In genomic region chr11:78972811-78973351, GRCm38 (mm10) we compare ENCODE assay signal across 10 mouse cellular contexts. TPM values are rescaled to one million over a fixed set of nuclear protein-coding genes. Genes with fewer than 3 reads are reported as not detected.
A peak's percentile ranks its signal among the peaks of the same experiment; 100 is the strongest.
DNase-seq lines count a peak whose midpoint lies in the region; ATAC-seq and TF ChIP-seq lines count a peak whose summit lies in the region.
"Had no signal": no experiment of that assay in that cellular context is flagged by ENCODE, and none has a peak within 500 bp of the region (broad histone marks: within the 10 kb centered on the region; RNA-seq: fewer than 3 reads in every experiment).

No protein-coding gene starts in this region.

- H3K36me3 ChIP-seq in small intestine, adult 2 months (ENCODE audit: control insufficient read depth, insufficient read depth, low read length), result peaks cover 95% of the 10 kb centered on the region
- no peaks in the 10 kb centered on the region for H3K36me3 ChIP-seq in kidney, embryonic 14.5 days (ENCODE audit: control insufficient read depth, insufficient read depth, low read length)

- no peak for ATAC-seq in kidney, embryonic 14.5 days (ENCODE audit: low FRiP score, low TSS enrichment)

- H3K27me3 ChIP-seq in small intestine, adult 2 months (ENCODE audit: control insufficient read depth, insufficient read depth, low read length), result no peaks in the 10 kb centered on the region
- H3K27me3 ChIP-seq in kidney, embryonic 14.5 days (ENCODE audit: control insufficient read depth, insufficient read depth, low read length), result no peaks in the 10 kb centered on the region

- peaks cover 17% of the 10 kb centered on the region; the same call in 1 of the 2 replicates for H3K4me1 ChIP-seq in small intestine, adult 2 months (ENCODE audit: control insufficient read depth, insufficient read depth, insufficient read length, low read length)
- H3K4me1 ChIP-seq in kidney, embryonic 14.5 days (ENCODE audit: control insufficient read depth, insufficient read depth, low read length), result 0 out of 2 replicates have a peak, but pooled peaks cover 4% of the 10 kb centered on the region

- H3K9ac ChIP-seq in kidney, embryonic 14.5 days (ENCODE audit: low read depth, low read length), result no peak overlapping the region

- WGBS in small intestine, adult 2 months, result 34% methylated on average over 8 of the region's 8 CpGs
- WGBS in kidney, embryonic 14.5 days, result 56% methylated on average over 8 of the region's 8 CpGs

- no peak for TF ChIP-seq CTCF in layer of hippocampus, adult 2 months (conservative IDR thresholded peaks at IDR 0.05)
- TF ChIP-seq CTCF in small intestine, adult 2 months (IDR thresholded peaks at IDR 0.05; ENCODE audit: extremely low read depth, insufficient read length, insufficient replicate concordance, low read depth, low read length), result no peak

- no peak overlapping the region; the same call in 1 of the 2 replicates for H3K27ac ChIP-seq in layer of hippocampus, adult 2 months
- peak overlapping the region; percentile 8; the same call in 1 of the 2 replicates for H3K27ac ChIP-seq in small intestine, adult 2 months (ENCODE audit: insufficient read depth, low read depth, low read length)
- H3K27ac ChIP-seq in kidney, embryonic 14.5 days (ENCODE audit: low read depth, low read length), result no peak overlapping the region

- peak overlapping the region; percentile 9; the same call in 1 of the 2 replicates for H3K4me3 ChIP-seq in layer of hippocampus, adult 2 months
- no peak overlapping the region for H3K4me3 ChIP-seq in small intestine, adult 2 months (ENCODE audit: low read depth, low read length)
- H3K4me3 ChIP-seq in kidney, embryonic 14.5 days (ENCODE audit: low read length), result no peak overlapping the region

- no peaks in the 10 kb centered on the region for H3K9me3 ChIP-seq in kidney, embryonic 14.5 days (ENCODE audit: control insufficient read depth, low read length)

- TF ChIP-seq POLR2A in small intestine, adult 2 months (IDR thresholded peaks at IDR 0.05; ENCODE audit: low read depth, low read length), result no peak

- H3K4me2 ChIP-seq in kidney, embryonic 14.5 days (replicated peaks; ENCODE audit: low read depth, low read length), result no peak overlapping the region

- no peak for DNase-seq in layer of hippocampus, adult 2 months (ENCODE audit: low spot score in 2 of 2)
- no peak for DNase-seq in layer of hippocampus, adult 11-12 months (ENCODE audit: low spot score)
- peak; percentile 19 for DNase-seq in adipocyte (ENCODE audit: low spot score)
- DNase-seq in induced T-regulatory cell, adult 2 months (ENCODE audit: low read depth), result peak; percentile 52
- DNase-seq in right cerebral cortex, postnatal 14 days, result no peak
- no peak for DNase-seq in spleen, adult 12 weeks (ENCODE audit: low spot score)
- DNase-seq: cerebellum, adult 11-12 months had no signal

RNA-seq across cellular contexts. Expression of gene Lgals9, which starts 11.9 kb away (rescaled TPM):
- 1 to 10 TPM; 4.0 to 4.1 TPM for total RNA-seq in layer of hippocampus, adult 2 months (2021)
- polyA plus RNA-seq in small intestine, adult 2 months (2012; rRNA removed), result 263 and 686 TPM in 2 replicates
- polyA plus RNA-seq in kidney, embryonic 14.5 days (2014; fragmentation: Nextera tagmentation; extraction: Ambion mirVana), result 24.6 and 26.4 TPM in 2 replicates

RNA-seq across cellular contexts. Expression of gene Nos2, which starts 52.3 kb away (rescaled TPM):
- total RNA-seq in layer of hippocampus, adult 2 months (2021), result under 1 TPM; 0.20 to 0.64 TPM
- polyA plus RNA-seq in small intestine, adult 2 months (2012; rRNA removed), result 4.4 and 13.0 TPM in 2 replicates
- polyA plus RNA-seq in kidney, embryonic 14.5 days (2014; fragmentation: Nextera tagmentation; extraction: Ambion mirVana), result 1.1 and 1.7 TPM in 2 replicates
- total RNA-seq: MEL had no signal

Comparison
In these comparisons a context has a peak if more than half of its experiments do, and no peak if none do; other contexts are left out.
1. DNase-seq: peak in adipocyte (single experiment) and induced T-regulatory cell, adult 2 months (single experiment); none in layer of hippocampus, adult 2 months (0 of 2), layer of hippocampus, adult 11-12 months (single experiment), right cerebral cortex, postnatal 14 days (single experiment) and spleen, adult 12 weeks (single experiment).